Mouse (Mus musculus): ENCODE data around the gene Gde1. TPM values are rescaled to one million over a fixed set of nuclear protein-coding genes. Genes with fewer than 3 reads are reported as not detected.

The Gde1 gene
- polyA plus RNA-seq, 1 experiment from 2014 or later = 87.3 TPM

DNA sequence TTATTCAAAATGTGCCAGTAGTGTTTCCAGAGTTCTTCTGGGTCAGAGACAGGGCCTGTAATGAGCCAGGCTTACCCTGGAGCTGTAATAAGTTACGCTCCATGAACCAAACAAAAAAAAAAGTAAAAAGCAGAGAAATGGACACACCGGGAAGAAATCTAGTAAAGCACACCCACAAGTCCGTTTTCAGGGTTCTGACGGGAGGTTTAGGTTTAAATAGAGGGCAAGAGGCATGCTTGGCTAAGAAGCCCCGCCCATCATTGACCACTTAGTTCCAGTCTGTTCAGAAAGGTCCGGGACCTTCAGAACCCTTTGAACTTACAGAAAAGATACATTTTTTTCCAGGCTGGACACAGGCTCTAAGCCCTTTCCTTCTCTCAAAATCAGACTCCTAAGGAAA, 473 bp upstream of the Gde1 start:
- peak overlapping the region; percentile 70 to 71; a peak in 3 of 4 replicates for H3K4me3 ChIP-seq (ENCODE audit: control insufficient read depth in 1 of 2, insufficient read depth in 1 of 2, low read depth in 1 of 2, low read length in 2 of 2)
- ATAC-seq (ENCODE audit: insufficient number of reproducible peaks, insufficient read depth, low FRiP score, low read depth) = no peak
- peak overlapping the region; percentile 79 for H3K4me2 ChIP-seq (ENCODE audit: low read length)
- no peaks in the 10 kb centered on the region for H3K27me3 ChIP-seq (ENCODE audit: control insufficient read depth, insufficient read depth, low read length)
- H3K36me3 ChIP-seq (ENCODE audit: control insufficient read depth, insufficient read depth, low read length) = 0 out of 2 replicates have a peak, but pooled peaks cover 4% of the 10 kb centered on the region
- peak overlapping the region; percentile 84 for H3K9ac ChIP-seq (ENCODE audit: low read length)
- 59% methylated on average over 6 of the region's 6 CpGs for WGBS
- peak overlapping the region; percentile 70 to 86 for H3K27ac ChIP-seq (replicated peaks in 1 of 2; ENCODE audit: control insufficient read depth in 1 of 2, insufficient read depth in 1 of 2, low read depth in 2 of 2, low read length in 2 of 2)
- no peaks in the 10 kb centered on the region for H3K9me3 ChIP-seq (ENCODE audit: control insufficient read depth, low read length)
- H3K4me1 ChIP-seq (ENCODE audit: control insufficient read depth in 2 of 2, insufficient read depth in 2 of 2, low read length in 2 of 2) = peaks cover 4 to 17% of the 10 kb centered on the region in 2 experiments; a peak in 3 of 4 replicates

DNA sequence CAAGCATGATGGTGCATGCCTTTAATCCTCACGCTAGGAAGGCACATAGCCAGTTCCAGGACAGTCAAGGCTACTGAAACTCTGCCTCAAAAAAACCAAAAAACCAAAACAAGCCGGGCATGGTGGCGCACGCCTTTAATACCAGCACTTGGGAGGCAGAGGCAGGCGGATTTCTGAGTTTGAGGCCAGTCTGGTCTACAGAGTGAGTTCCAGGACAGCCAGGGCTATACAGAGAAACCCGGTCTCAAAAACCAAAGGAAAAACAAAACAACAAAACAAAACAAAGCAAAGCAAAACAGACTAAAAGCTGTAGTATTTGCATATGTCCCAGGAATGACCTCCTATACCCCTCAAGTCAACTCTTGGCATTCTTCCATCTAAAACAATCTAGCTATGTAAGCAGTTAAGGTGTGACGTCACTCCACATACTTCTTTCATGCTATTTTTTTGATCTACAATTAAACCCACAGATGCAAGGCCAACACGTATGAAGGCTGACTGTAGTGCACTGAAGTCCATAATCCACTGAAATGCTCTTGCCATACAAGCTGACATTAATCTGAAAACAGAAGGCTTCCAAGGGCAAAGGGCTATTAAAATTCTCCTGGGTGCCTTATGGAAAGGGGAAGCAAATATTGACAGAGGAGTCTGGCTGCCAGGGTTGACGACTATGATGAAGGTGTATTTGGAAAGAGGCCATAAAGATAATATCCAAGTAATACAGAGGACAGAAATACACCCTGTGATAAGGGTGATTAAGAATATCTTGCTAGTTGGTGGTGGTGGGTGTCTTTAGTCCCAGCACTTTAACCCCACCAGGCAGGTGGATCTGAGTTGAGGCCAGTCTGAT, 1.4 kb downstream of the Gde1 start:
- Histone ChIP-seq H3K4me2 (ENCODE audit: low read length) (peak overlapping the region; percentile 79), H3K27me3 (ENCODE audit: control insufficient read depth, insufficient read depth, low read length) (no peaks in the 10 kb centered on the region), H3K9ac (ENCODE audit: low read length) (no peak overlapping the region), H3K9me3 (ENCODE audit: control insufficient read depth, low read length) (no peaks in the 10 kb centered on the region), H3K27ac (replicated peaks in 1 of 2; ENCODE audit: control insufficient read depth in 1 of 2, insufficient read depth in 1 of 2, low read depth in 2 of 2, low read length in 2 of 2) (peak overlapping the region in 1 of 2 experiments; percentile 70; a peak in 1 of 4 replicates), H3K4me3 (ENCODE audit: control insufficient read depth in 1 of 2, insufficient read depth in 1 of 2, low read depth in 1 of 2, low read length in 2 of 2) (peak overlapping the region in 1 of 2 experiments; percentile 70; a peak in 3 of 4 replicates), H3K4me1 (ENCODE audit: control insufficient read depth in 2 of 2, insufficient read depth in 2 of 2, low read length in 2 of 2) (peaks cover 4 to 17% of the 10 kb centered on the region in 2 experiments; a peak in 3 of 4 replicates), H3K36me3 (ENCODE audit: control insufficient read depth, insufficient read depth, low read length) (0 out of 2 replicates have a peak, but pooled peaks cover 4% of the 10 kb centered on the region)
- no peak for ATAC-seq (ENCODE audit: insufficient number of reproducible peaks, insufficient read depth, low FRiP score, low read depth)
- WGBS = 74% methylated on average over 9 of the region's 9 CpGs

DNA sequence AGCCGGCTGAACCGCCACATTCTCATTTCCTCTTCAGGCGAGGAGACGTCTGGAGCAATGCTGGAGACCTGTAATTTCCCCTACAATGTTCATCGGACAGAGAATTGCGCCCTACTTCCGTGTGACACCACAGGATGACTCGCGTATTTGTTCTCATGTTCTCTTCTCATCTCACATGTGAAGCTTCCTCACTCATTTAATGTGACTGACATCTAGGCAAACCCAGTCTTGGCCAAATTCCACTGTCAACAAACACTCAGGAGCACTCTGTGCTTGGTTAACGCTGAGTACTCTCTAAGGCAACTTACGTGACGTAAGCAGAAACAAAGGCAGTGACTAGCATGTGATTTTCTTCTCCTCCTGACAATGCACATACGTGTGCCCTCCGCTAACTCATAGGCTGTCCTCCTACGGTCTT, 2.4 kb downstream of the Gde1 start:
- Histone ChIP-seq H3K4me2 (ENCODE audit: low read length) (no peak overlapping the region), H3K4me1 (ENCODE audit: control insufficient read depth in 2 of 2, insufficient read depth in 2 of 2, low read length in 2 of 2) (peaks cover 4 to 17% of the 10 kb centered on the region in 2 experiments; a peak in 3 of 4 replicates), H3K27me3 (ENCODE audit: control insufficient read depth, insufficient read depth, low read length) (no peaks in the 10 kb centered on the region), H3K36me3 (ENCODE audit: control insufficient read depth, insufficient read depth, low read length) (peaks cover 8% of the 10 kb centered on the region), H3K9me3 (ENCODE audit: control insufficient read depth, low read length) (no peaks in the 10 kb centered on the region), H3K9ac (ENCODE audit: low read length) (no peak overlapping the region), H3K27ac (replicated peaks in 1 of 2; ENCODE audit: control insufficient read depth in 1 of 2, insufficient read depth in 1 of 2, low read depth in 2 of 2, low read length in 2 of 2) (no peak overlapping the region), H3K4me3 (ENCODE audit: control insufficient read depth in 1 of 2, insufficient read depth in 1 of 2, low read depth in 1 of 2, low read length in 2 of 2) (no peak overlapping the region)
- 87% methylated on average over 15 of the region's 15 CpGs for WGBS
- ATAC-seq (ENCODE audit: insufficient number of reproducible peaks, insufficient read depth, low FRiP score, low read depth) = no peak

- Histone ChIP-seq H3K9ac (ENCODE audit: low read length) (no peak overlapping the region), H3K4me3 (ENCODE audit: control insufficient read depth in 1 of 2, insufficient read depth in 1 of 2, low read depth in 1 of 2, low read length in 2 of 2) (no peak overlapping the region), H3K4me2 (ENCODE audit: low read length) (no peak overlapping the region), H3K27me3 (ENCODE audit: control insufficient read depth, insufficient read depth, low read length) (no peaks in the 10 kb centered on the region), H3K9me3 (ENCODE audit: control insufficient read depth, low read length) (no peaks in the 10 kb centered on the region), H3K4me1 (ENCODE audit: control insufficient read depth in 2 of 2, insufficient read depth in 2 of 2, low read length in 2 of 2) (peaks cover 0 to 3% of the 10 kb centered on the region in 2 experiments; a peak in 1 of 4 replicates), H3K27ac (replicated peaks in 1 of 2; ENCODE audit: control insufficient read depth in 1 of 2, insufficient read depth in 1 of 2, low read depth in 2 of 2, low read length in 2 of 2) (no peak overlapping the region), H3K36me3 (ENCODE audit: control insufficient read depth, insufficient read depth, low read length) (peaks cover 49% of the 10 kb centered on the region)
- 90% methylated on average over 9 of the region's 9 CpGs for WGBS
- ATAC-seq (ENCODE audit: insufficient number of reproducible peaks, insufficient read depth, low FRiP score, low read depth) = no peak
These were observed 6.7 kb downstream of the Gde1 start for GRCm38 (mm10) chr7:118698882-118699281.

- Histone ChIP-seq H3K36me3 (ENCODE audit: control insufficient read depth, insufficient read depth, low read length) (peaks cover 61% of the 10 kb centered on the region), H3K4me2 (ENCODE audit: low read length) (no peak overlapping the region), H3K27ac (replicated peaks in 1 of 2; ENCODE audit: control insufficient read depth in 1 of 2, insufficient read depth in 1 of 2, low read depth in 2 of 2, low read length in 2 of 2) (no peak overlapping the region), H3K4me1 (ENCODE audit: control insufficient read depth in 2 of 2, insufficient read depth in 2 of 2, low read length in 2 of 2) (no peaks in the 10 kb centered on the region), H3K4me3 (ENCODE audit: control insufficient read depth in 1 of 2, insufficient read depth in 1 of 2, low read depth in 1 of 2, low read length in 2 of 2) (no peak overlapping the region), H3K27me3 (ENCODE audit: control insufficient read depth, insufficient read depth, low read length) (no peaks in the 10 kb centered on the region), H3K9me3 (ENCODE audit: control insufficient read depth, low read length) (no peaks in the 10 kb centered on the region), H3K9ac (ENCODE audit: low read length) (no peak overlapping the region)
- no peak for ATAC-seq (ENCODE audit: insufficient number of reproducible peaks, insufficient read depth, low FRiP score, low read depth)
- 64% methylated on average over 4 of the region's 4 CpGs for WGBS
These were observed 8.4 kb downstream of the Gde1 start for GRCm38 (mm10) chr7:118697168-118697567.

- Histone ChIP-seq H3K9ac (ENCODE audit: low read length) (no peak overlapping the region), H3K36me3 (ENCODE audit: control insufficient read depth, insufficient read depth, low read length) (peaks cover 71% of the 10 kb centered on the region), H3K27ac (replicated peaks in 1 of 2; ENCODE audit: control insufficient read depth in 1 of 2, insufficient read depth in 1 of 2, low read depth in 2 of 2, low read length in 2 of 2) (no peak overlapping the region), H3K9me3 (ENCODE audit: control insufficient read depth, low read length) (no peaks in the 10 kb centered on the region), H3K4me3 (ENCODE audit: control insufficient read depth in 1 of 2, insufficient read depth in 1 of 2, low read depth in 1 of 2, low read length in 2 of 2) (no peak overlapping the region), H3K4me1 (ENCODE audit: control insufficient read depth in 2 of 2, insufficient read depth in 2 of 2, low read length in 2 of 2) (no peaks in the 10 kb centered on the region), H3K4me2 (ENCODE audit: low read length) (no peak overlapping the region), H3K27me3 (ENCODE audit: control insufficient read depth, insufficient read depth, low read length) (no peaks in the 10 kb centered on the region)
- WGBS = 97% methylated on average over 6 of the region's 6 CpGs
- no peak for ATAC-seq (ENCODE audit: insufficient number of reproducible peaks, insufficient read depth, low FRiP score, low read depth)
These were observed 9.4 kb downstream of the Gde1 start for GRCm38 (mm10) chr7:118696146-118696545.

DNA sequence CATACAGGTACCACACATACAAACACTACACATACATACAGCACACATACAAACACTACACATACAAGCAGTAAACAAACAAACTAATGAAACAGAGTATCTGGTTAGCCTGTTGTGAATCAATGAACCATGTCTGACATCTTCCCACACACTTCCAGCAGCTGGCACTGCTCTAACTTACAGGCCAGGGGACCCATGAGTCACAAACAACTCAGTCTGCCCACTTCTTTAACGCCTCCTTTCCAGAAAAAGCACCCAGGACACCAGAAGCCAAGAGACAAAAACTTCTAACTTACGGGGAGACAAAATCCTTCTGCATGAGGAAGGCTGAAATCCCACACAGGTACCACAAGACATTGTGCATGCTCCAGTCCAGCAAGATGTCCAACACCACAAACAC, 14.3 kb downstream of the Gde1 start:
- no peak for ATAC-seq (ENCODE audit: insufficient number of reproducible peaks, insufficient read depth, low FRiP score, low read depth)
- 94% methylated on average over 2 of the region's 2 CpGs for WGBS
- H3K36me3 ChIP-seq (ENCODE audit: control insufficient read depth, insufficient read depth, low read length) = peaks cover 86% of the 10 kb centered on the region

More for the DNA sequence above, 14.3 kb downstream of the Gde1 start:
- Histone ChIP-seq H3K4me1 (ENCODE audit: control insufficient read depth in 2 of 2, insufficient read depth in 2 of 2, low read length in 2 of 2) (no peaks in the 10 kb centered on the region), H3K9ac (ENCODE audit: low read length) (no peak overlapping the region), H3K4me3 (ENCODE audit: control insufficient read depth in 1 of 2, insufficient read depth in 1 of 2, low read depth in 1 of 2, low read length in 2 of 2) (no peak overlapping the region), H3K9me3 (ENCODE audit: control insufficient read depth, low read length) (no peaks in the 10 kb centered on the region), H3K27ac (replicated peaks in 1 of 2; ENCODE audit: control insufficient read depth in 1 of 2, insufficient read depth in 1 of 2, low read depth in 2 of 2, low read length in 2 of 2) (no peak overlapping the region), H3K27me3 (ENCODE audit: control insufficient read depth, insufficient read depth, low read length) (no peaks in the 10 kb centered on the region), H3K4me2 (ENCODE audit: low read length) (no peak overlapping the region)
